Mouse (Mus musculus) embryonic facial prominence, embryonic 11.5 days (tissue): ENCODE data around the gene Sipa1l1. TPM values are rescaled to one million over a fixed set of nuclear protein-coding genes. Genes with fewer than 3 reads are reported as not detected.
A peak's percentile ranks its signal among the peaks of the same experiment; 100 is the strongest.
"Not testable (repeated sequence)": the region's sequence is repeated elsewhere in the genome, so short reads cannot be mapped to it uniquely, and the experiment has no call there.

Experiments used
- ATAC-seq: fragments of 200-750 bp; cut with Nextera tagmentation; replicated peaks from 2 replicates; pipeline ENCODE4 v1.8.0; 2017; ENCODE audit warnings: low read depth; ENCODE audit not compliant: insufficient number of reproducible peaks, low FRiP score, low TSS enrichment
- DNase-seq: peaks from one replicate; pipeline ENCODE4 v3.0.0-alpha.2; 2015; ENCODE audit warnings: low spot score
- H3K27ac ChIP-seq: fragments of 300-500 bp; sonication (generic); replicated peaks from 2 replicates; pipeline ENCODE4 v1.5.1; 2014; ENCODE audit warnings: mild to moderate bottlenecking, low read depth, low read length, control low read depth
- H3K27me3 ChIP-seq: fragments of 300-500 bp; sonication (generic); 2 replicates; pipeline ENCODE4 v1.6.1; 2014; ENCODE audit warnings: mild to moderate bottlenecking, low read length, moderate library complexity, mixed read lengths; ENCODE audit not compliant: control insufficient read depth, insufficient read depth
- H3K36me3 ChIP-seq: fragments of 300-500 bp; sonication (generic); replicated peaks from 2 replicates; pipeline ENCODE4 v1.6.1; 2014; ENCODE audit warnings: low read depth, mild to moderate bottlenecking, low read length, moderate library complexity, mixed read lengths; ENCODE audit not compliant: control insufficient read depth, insufficient read depth
- H3K4me1 ChIP-seq: fragments of 300-500 bp; sonication (generic); 2 replicates; pipeline ENCODE4 v1.6.1; 2014; ENCODE audit warnings: low read length, mixed read lengths; ENCODE audit not compliant: control insufficient read depth, insufficient read depth
- H3K4me2 ChIP-seq: fragments of 300-500 bp; sonication (generic); 2 replicates; pipeline ENCODE4 v1.6.1; 2014; ENCODE audit warnings: low read depth, mild to moderate bottlenecking, control low read depth, low read length, moderate library complexity
- H3K4me3 ChIP-seq: fragments of 300-500 bp; sonication (generic); 2 replicates; pipeline ENCODE4 v1.5.1; 2014; ENCODE audit warnings: low read depth, low read length, control low read depth
- H3K9ac ChIP-seq: fragments of 300-500 bp; sonication (generic); replicated peaks from 2 replicates; pipeline ENCODE4 v1.6.1; 2014; ENCODE audit warnings: mild to moderate bottlenecking, control low read depth, low read length
- H3K9me3 ChIP-seq: fragments of 300-500 bp; sonication (generic); replicated peaks from 2 replicates; pipeline ENCODE4 v1.6.1; 2016; ENCODE audit warnings: mild to moderate bottlenecking, low read length, inconsistent platforms, mixed read lengths; ENCODE audit not compliant: control insufficient read depth
- WGBS: fragments of 180-500 bp; shearing (Covaris S2); extraction: QIAGEN DNeasy Blood & Tissue Kit; methylation state at CpG from one replicate; pipeline ENCODE4 v1.1.7; 2014; 5-methylcytosine and 5-hydroxymethylcytosine counted together
- polyA plus RNA-seq: library from polyadenylated mRNA; unstranded; fragments of >200 nt; fragmentation: Nextera tagmentation; extraction: Ambion mirVana; gene quantifications from 2 replicates; pipeline ENCODE4 v1.2.1, GENCODE M21; 2014

Gene Sipa1l1
- polyA plus RNA-seq, 1 experiment from 2014 or later, result 26.8 TPM

GRCm38 (mm10) chr12:82169571-82170431, 681 bp downstream of the Sipa1l1 start:
- WGBS, result under 1% methylated on average over 67 of the region's 109 CpGs
- Histone ChIP-seq H3K27me3 (no peaks in the 10 kb centered on the region), H3K9me3 (no peaks in the 10 kb centered on the region), H3K36me3 (no peaks in the 10 kb centered on the region), H3K4me2 (peak overlapping the region; percentile 93), H3K4me1 (no peaks in the 10 kb centered on the region), H3K4me3 (peak overlapping the region; percentile 88), H3K9ac (peak overlapping the region; percentile 94), H3K27ac (peak overlapping the region; percentile 93)
- ATAC-seq (peak; percentile 54), DNase-seq (peak; percentile 82)

GRCm38 (mm10) chr12:82170461-82171279, 1.6 kb downstream of the Sipa1l1 start:
- Histone ChIP-seq H3K9me3 (no peaks in the 10 kb centered on the region), H3K9ac (peak overlapping the region; percentile 94), H3K36me3 (no peaks in the 10 kb centered on the region), H3K27ac (peak overlapping the region; percentile 93), H3K4me1 (no peaks in the 10 kb centered on the region), H3K4me3 (peak overlapping the region; percentile 88), H3K27me3 (no peaks in the 10 kb centered on the region), H3K4me2 (peak overlapping the region; percentile 93)
- no peak for ATAC-seq
- peak; percentile 50 for DNase-seq
- WGBS, result 1% methylated on average over 29 of the region's 29 CpGs

GRCm38 (mm10) chr12:82171591-82171990, 2.5 kb downstream of the Sipa1l1 start:
- no peak for ATAC-seq
- H3K4me3 ChIP-seq, result peak overlapping the region; percentile 88; the same call in 1 of the 2 replicates
- no peaks in the 10 kb centered on the region for H3K27me3 ChIP-seq
- no peaks in the 10 kb centered on the region for H3K4me1 ChIP-seq
- no peak overlapping the region for H3K9ac ChIP-seq
- no peak overlapping the region for H3K27ac ChIP-seq
- 29% methylated on average over 10 of the region's 10 CpGs for WGBS
- H3K4me2 ChIP-seq, result peak overlapping the region; percentile 93
- H3K36me3 ChIP-seq, result no peaks in the 10 kb centered on the region
- peak; percentile 34 for DNase-seq
- H3K9me3 ChIP-seq, result no peaks in the 10 kb centered on the region

GRCm38 (mm10) chr12:82173623-82174022, 4.5 kb downstream of the Sipa1l1 start:
- DNase-seq (no peak), ATAC-seq (no peak)
- no peaks in the 10 kb centered on the region for H3K4me1 ChIP-seq
- no peaks in the 10 kb centered on the region for H3K9me3 ChIP-seq
- H3K4me2 ChIP-seq, result no peak overlapping the region
- H3K4me3 ChIP-seq, result no peak overlapping the region
- H3K27ac ChIP-seq, result no peak overlapping the region
- H3K9ac ChIP-seq, result no peak overlapping the region
- no peaks in the 10 kb centered on the region for H3K27me3 ChIP-seq
- no peaks in the 10 kb centered on the region for H3K36me3 ChIP-seq
- 93% methylated on average over 1 of the region's 1 CpGs for WGBS

- WGBS, result 96% methylated on average over 3 of the region's 3 CpGs
- Histone ChIP-seq H3K27me3 (no peaks in the 10 kb centered on the region), H3K9me3 (no peaks in the 10 kb centered on the region), H3K4me3 (no peak overlapping the region), H3K36me3 (no peaks in the 10 kb centered on the region), H3K9ac (no peak overlapping the region), H3K4me2 (no peak overlapping the region), H3K4me1 (no peaks in the 10 kb centered on the region), H3K27ac (no peak overlapping the region)
- DNase-seq, result no peak
- ATAC-seq, result no peak
Observed at GRCm38 (mm10) chr12:82175709-82176108, 6.6 kb downstream of the Sipa1l1 start.

GRCm38 (mm10) chr12:82178636-82179035, 9.5 kb downstream of the Sipa1l1 start:
- no peak overlapping the region for H3K9ac ChIP-seq
- no peak overlapping the region for H3K4me3 ChIP-seq
- no peaks in the 10 kb centered on the region for H3K27me3 ChIP-seq
- no peaks in the 10 kb centered on the region; the same call in 1 of the 2 replicates for H3K36me3 ChIP-seq
- ATAC-seq (no peak), DNase-seq (no peak)
- no peak overlapping the region for H3K4me2 ChIP-seq
- H3K27ac ChIP-seq, result no peak overlapping the region
- WGBS, result 91% methylated on average over 4 of the region's 4 CpGs
- H3K4me1 ChIP-seq, result no peaks in the 10 kb centered on the region
- no peaks in the 10 kb centered on the region for H3K9me3 ChIP-seq

GRCm38 (mm10) chr12:82179626-82180025, 10.5 kb downstream of the Sipa1l1 start:
- Histone ChIP-seq H3K27me3 (no peaks in the 10 kb centered on the region), H3K9ac (no peak overlapping the region), H3K9me3 (no peaks in the 10 kb centered on the region), H3K4me3 (no peak overlapping the region), H3K27ac (no peak overlapping the region), H3K4me2 (no peak overlapping the region), H3K36me3 (no peaks in the 10 kb centered on the region; the same call in 1 of the 2 replicates), H3K4me1 (no peaks in the 10 kb centered on the region)
- WGBS, result 93% methylated on average over 4 of the region's 4 CpGs
- ATAC-seq, result no peak
- DNase-seq, result no peak

- H3K36me3 ChIP-seq, DNase-seq, H3K27ac ChIP-seq, H3K27me3 ChIP-seq, H3K4me1 ChIP-seq, H3K4me3 ChIP-seq, ATAC-seq, H3K4me2 ChIP-seq, H3K9ac ChIP-seq, H3K9me3 ChIP-seq: not testable (repeated sequence)
Observed at GRCm38 (mm10) chr12:82186156-82186555, 17.0 kb downstream of the Sipa1l1 start.
